Mouse (Mus musculus): ENCODE measurements around the gene Brpf3. TPM values are rescaled to one million over a fixed set of nuclear protein-coding genes. Genes with fewer than 3 reads are reported as not detected.

The Brpf3 gene
- polyA plus RNA-seq, 1 experiment from 2014 or later, result 12.9 TPM

DNA sequence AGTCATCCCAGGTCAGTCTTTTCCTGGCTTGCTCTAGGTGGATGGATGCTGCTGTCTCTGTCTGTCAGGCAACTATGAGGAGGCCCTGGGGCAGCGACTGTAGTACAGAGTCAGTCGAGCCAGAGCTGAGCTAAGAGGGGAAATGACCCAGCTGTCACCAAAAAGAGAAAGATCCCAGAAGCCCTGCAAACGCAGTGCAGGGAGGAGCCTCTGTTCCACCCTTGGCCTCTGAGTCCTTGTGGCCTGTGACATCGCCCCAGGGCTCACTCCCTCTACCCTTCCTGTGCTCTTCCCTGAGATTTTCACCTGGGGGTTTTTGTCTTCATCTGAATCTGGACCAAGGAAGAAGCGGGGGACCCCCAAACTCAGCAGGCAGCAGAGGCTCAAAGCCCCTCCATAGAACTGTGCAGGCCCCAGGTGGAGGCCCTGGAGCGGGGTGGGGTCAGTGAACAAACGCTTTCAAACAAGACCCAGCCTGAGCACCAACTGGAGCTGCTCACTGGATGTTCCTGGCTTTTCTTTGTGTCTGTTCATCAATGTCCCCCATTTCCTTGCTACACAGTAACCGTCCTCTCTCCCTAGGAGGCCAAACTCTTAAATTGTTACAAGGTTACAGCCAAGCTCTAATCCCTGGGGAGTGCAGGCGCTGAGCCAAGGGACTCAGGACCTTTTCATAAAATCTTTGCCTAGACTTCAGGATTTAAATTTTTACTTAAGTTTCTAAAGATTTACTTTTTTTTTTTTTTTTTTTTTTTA lies 19.4 kb upstream of the Brpf3 start:
- 41% methylated on average over 9 of the region's 9 CpGs for WGBS
- H3K27me3 ChIP-seq (replicated peaks; ENCODE audit: control insufficient read depth, insufficient read depth, low read length), result no peaks in the 10 kb centered on the region

DNA sequence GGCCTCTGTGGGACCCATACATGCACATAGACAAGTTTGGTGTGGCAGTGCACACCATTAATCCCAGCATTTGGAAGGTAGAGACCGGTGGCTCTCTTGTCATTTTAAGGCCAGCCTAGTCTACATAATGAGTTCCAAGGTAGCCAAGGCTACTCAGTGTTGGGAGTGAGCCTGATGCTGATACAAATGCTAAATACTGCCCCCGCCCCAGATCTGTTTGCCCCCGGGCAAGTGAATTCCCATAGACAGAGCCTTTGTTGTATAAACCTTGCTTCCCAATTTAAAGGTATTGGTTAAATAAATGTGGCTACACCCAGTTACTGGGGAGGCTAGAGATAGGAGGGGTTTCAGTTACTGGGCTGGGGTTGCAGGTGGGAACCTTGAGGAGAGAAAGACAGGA lies 15.9 kb upstream of the Brpf3 start:
- no peaks in the 10 kb centered on the region for H3K9me3 ChIP-seq (ENCODE audit: control insufficient read depth, low read length)
- no peak for ATAC-seq (replicated peaks; ENCODE audit: low FRiP score, low TSS enrichment, low read depth)
- H3K27ac ChIP-seq (ENCODE audit: low read depth), result no peak overlapping the region
- no peaks in the 10 kb centered on the region for H3K27me3 ChIP-seq (replicated peaks; ENCODE audit: control insufficient read depth, insufficient read depth, low read length)
- no peaks in the 10 kb centered on the region for H3K36me3 ChIP-seq (ENCODE audit: control insufficient read depth, insufficient read depth, low read length)
- H3K4me2 ChIP-seq (ENCODE audit: low read length), result no peak overlapping the region
- 0 out of 2 replicates have a peak, but pooled peaks cover 3% of the 10 kb centered on the region for H3K4me1 ChIP-seq (replicated peaks; ENCODE audit: control insufficient read depth, insufficient read depth, low read length)
- H3K9ac ChIP-seq (ENCODE audit: low read length), result no peak overlapping the region
- 87% methylated on average over 3 of the region's 3 CpGs for WGBS
- no peak for DNase-seq (ENCODE audit: low spot score)
- H3K4me3 ChIP-seq (ENCODE audit: low read depth, low read length), result no peak overlapping the region

More for the DNA sequence above, 19.4 kb upstream of the Brpf3 start:
- ATAC-seq (replicated peaks; ENCODE audit: low FRiP score, low TSS enrichment, low read depth), result 0 out of 2 replicates have a peak, but pooled peaks have one; percentile 22
- peaks cover 14% of the 10 kb centered on the region for H3K36me3 ChIP-seq (ENCODE audit: control insufficient read depth, insufficient read depth, low read length)
- H3K9me3 ChIP-seq (ENCODE audit: control insufficient read depth, low read length), result no peaks in the 10 kb centered on the region
- no peak overlapping the region for H3K4me3 ChIP-seq (ENCODE audit: low read depth, low read length)
- no peak overlapping the region for H3K9ac ChIP-seq (ENCODE audit: low read length)
- DNase-seq (ENCODE audit: low spot score), result no peak
- peak overlapping the region; percentile 62; the same call in 1 of the 2 replicates for H3K27ac ChIP-seq (ENCODE audit: low read depth)
- H3K4me1 ChIP-seq (replicated peaks; ENCODE audit: control insufficient read depth, insufficient read depth, low read length), result 0 out of 2 replicates have a peak, but pooled peaks cover 3% of the 10 kb centered on the region
- H3K4me2 ChIP-seq (ENCODE audit: low read length), result no peak overlapping the region

- no peaks in the 10 kb centered on the region for H3K9me3 ChIP-seq (ENCODE audit: control insufficient read depth, low read length)
- WGBS, result 95% methylated on average over 12 of the region's 12 CpGs
- no peak overlapping the region for H3K27ac ChIP-seq (ENCODE audit: low read depth)
- H3K4me1 ChIP-seq (replicated peaks; ENCODE audit: control insufficient read depth, insufficient read depth, low read length), result no peaks in the 10 kb centered on the region
- no peak overlapping the region for H3K9ac ChIP-seq (ENCODE audit: low read length)
- H3K4me3 ChIP-seq (ENCODE audit: low read depth, low read length), result no peak overlapping the region
- no peaks in the 10 kb centered on the region for H3K36me3 ChIP-seq (ENCODE audit: control insufficient read depth, insufficient read depth, low read length)
- ATAC-seq (replicated peaks; ENCODE audit: low FRiP score, low TSS enrichment, low read depth) (no peak), DNase-seq (ENCODE audit: low spot score) (no peak)
- H3K4me2 ChIP-seq (ENCODE audit: low read length), result no peak overlapping the region
- no peaks in the 10 kb centered on the region for H3K27me3 ChIP-seq (replicated peaks; ENCODE audit: control insufficient read depth, insufficient read depth, low read length)
Measured at GRCm38 (mm10) chr17:28787507-28787906, 13.4 kb upstream of the Brpf3 start.

GRCm38 (mm10) chr17:28797031-28797430 lies 3.9 kb upstream of the Brpf3 start:
- 93% methylated on average over 4 of the region's 4 CpGs for WGBS

GRCm38 (mm10) chr17:28799291-28800160 lies 1.4 kb upstream of the Brpf3 start:
- WGBS, result 8% methylated on average over 14 of the region's 14 CpGs
- DNase-seq (ENCODE audit: low spot score), result no peak
- H3K27ac ChIP-seq (ENCODE audit: low read depth), result no peak overlapping the region

More at GRCm38 (mm10) chr17:28797031-28797430, 3.9 kb upstream of the Brpf3 start:
- Histone ChIP-seq H3K4me2 (ENCODE audit: low read length) (no peak overlapping the region), H3K4me3 (ENCODE audit: low read depth, low read length) (no peak overlapping the region), H3K9ac (ENCODE audit: low read length) (no peak overlapping the region), H3K9me3 (ENCODE audit: control insufficient read depth, low read length) (no peaks in the 10 kb centered on the region), H3K4me1 (replicated peaks; ENCODE audit: control insufficient read depth, insufficient read depth, low read length) (peaks cover 10% of the 10 kb centered on the region), H3K27me3 (replicated peaks; ENCODE audit: control insufficient read depth, insufficient read depth, low read length) (no peaks in the 10 kb centered on the region), H3K36me3 (ENCODE audit: control insufficient read depth, insufficient read depth, low read length) (no peaks in the 10 kb centered on the region), H3K27ac (ENCODE audit: low read depth) (no peak overlapping the region)
- ATAC-seq (replicated peaks; ENCODE audit: low FRiP score, low TSS enrichment, low read depth) (no peak), DNase-seq (ENCODE audit: low spot score) (no peak)

GRCm38 (mm10) chr17:28800281-28800670 lies 614 bp upstream of the Brpf3 start:
- Histone ChIP-seq H3K9me3 (ENCODE audit: control insufficient read depth, low read length) (no peaks in the 10 kb centered on the region), H3K27me3 (replicated peaks; ENCODE audit: control insufficient read depth, insufficient read depth, low read length) (no peaks in the 10 kb centered on the region), H3K4me3 (ENCODE audit: low read depth, low read length) (peak overlapping the region; percentile 73), H3K4me1 (replicated peaks; ENCODE audit: control insufficient read depth, insufficient read depth, low read length) (peaks cover 20% of the 10 kb centered on the region), H3K4me2 (ENCODE audit: low read length) (peak overlapping the region; percentile 94), H3K36me3 (ENCODE audit: control insufficient read depth, insufficient read depth, low read length) (peaks cover 3% of the 10 kb centered on the region; the same call in 1 of the 2 replicates), H3K9ac (ENCODE audit: low read length) (peak overlapping the region; percentile 97), H3K27ac (ENCODE audit: low read depth) (peak overlapping the region; percentile 93)
- peak; percentile 29; the same call in 1 of the 2 replicates for ATAC-seq (replicated peaks; ENCODE audit: low FRiP score, low TSS enrichment, low read depth)
- no peak for DNase-seq (ENCODE audit: low spot score)
- under 1% methylated on average over 15 of the region's 15 CpGs for WGBS

More at GRCm38 (mm10) chr17:28799291-28800160, 1.4 kb upstream of the Brpf3 start:
- peak overlapping the region; percentile 94 for H3K4me2 ChIP-seq (ENCODE audit: low read length)
- peaks cover 20% of the 10 kb centered on the region for H3K4me1 ChIP-seq (replicated peaks; ENCODE audit: control insufficient read depth, insufficient read depth, low read length)
- no peaks in the 10 kb centered on the region for H3K27me3 ChIP-seq (replicated peaks; ENCODE audit: control insufficient read depth, insufficient read depth, low read length)
- no peak for ATAC-seq (replicated peaks; ENCODE audit: low FRiP score, low TSS enrichment, low read depth)
- peak overlapping the region; percentile 73; the same call in 1 of the 2 replicates for H3K4me3 ChIP-seq (ENCODE audit: low read depth, low read length)
- no peak overlapping the region for H3K9ac ChIP-seq (ENCODE audit: low read length)
- 0 out of 2 replicates have a peak, but pooled peaks cover 3% of the 10 kb centered on the region for H3K36me3 ChIP-seq (ENCODE audit: control insufficient read depth, insufficient read depth, low read length)
- H3K9me3 ChIP-seq (ENCODE audit: control insufficient read depth, low read length), result no peaks in the 10 kb centered on the region

GRCm38 (mm10) chr17:28801474-28802005 lies 650 bp downstream of the Brpf3 start:
- WGBS, result under 1% methylated on average over 27 of the region's 42 CpGs
- peak; percentile 98 for ATAC-seq (replicated peaks; ENCODE audit: low FRiP score, low TSS enrichment, low read depth)

GRCm38 (mm10) chr17:28802006-28802481 lies 1.2 kb downstream of the Brpf3 start:
- Histone ChIP-seq H3K4me2 (ENCODE audit: low read length) (peak overlapping the region; percentile 89), H3K36me3 (ENCODE audit: control insufficient read depth, insufficient read depth, low read length) (peaks cover 20% of the 10 kb centered on the region), H3K27me3 (replicated peaks; ENCODE audit: control insufficient read depth, insufficient read depth, low read length) (no peaks in the 10 kb centered on the region), H3K9ac (ENCODE audit: low read length) (peak overlapping the region; percentile 57), H3K4me3 (ENCODE audit: low read depth, low read length) (peak overlapping the region; percentile 73), H3K4me1 (replicated peaks; ENCODE audit: control insufficient read depth, insufficient read depth, low read length) (peaks cover 20% of the 10 kb centered on the region), H3K9me3 (ENCODE audit: control insufficient read depth, low read length) (no peaks in the 10 kb centered on the region), H3K27ac (ENCODE audit: low read depth) (peak overlapping the region; percentile 67)
- no peak for DNase-seq (ENCODE audit: low spot score)
- ATAC-seq (replicated peaks; ENCODE audit: low FRiP score, low TSS enrichment, low read depth), result no peak; the same call in 1 of the 2 replicates
- WGBS, result under 1% methylated on average over 18 of the region's 18 CpGs

More at GRCm38 (mm10) chr17:28801474-28802005, 650 bp downstream of the Brpf3 start:
- Histone ChIP-seq H3K36me3 (ENCODE audit: control insufficient read depth, insufficient read depth, low read length) (peaks cover 15% of the 10 kb centered on the region), H3K4me3 (ENCODE audit: low read depth, low read length) (peak overlapping the region; percentile 73), H3K4me1 (replicated peaks; ENCODE audit: control insufficient read depth, insufficient read depth, low read length) (peaks cover 20% of the 10 kb centered on the region), H3K9me3 (ENCODE audit: control insufficient read depth, low read length) (no peaks in the 10 kb centered on the region), H3K4me2 (ENCODE audit: low read length) (peak overlapping the region; percentile 89), H3K9ac (ENCODE audit: low read length) (peak overlapping the region; percentile 97), H3K27me3 (replicated peaks; ENCODE audit: control insufficient read depth, insufficient read depth, low read length) (no peaks in the 10 kb centered on the region), H3K27ac (ENCODE audit: low read depth) (peak overlapping the region; percentile 93)
- DNase-seq (ENCODE audit: low spot score), result peak; percentile 99
